Mouse (Mus musculus) kidney, postnatal 0 days (tissue): ENCODE data around the gene Stxbp1. TPM values are rescaled to one million over a fixed set of nuclear protein-coding genes. Genes with fewer than 3 reads are reported as not detected.

Source experiments
- ATAC-seq: fragments of 200-750 bp; cut with Nextera tagmentation; replicated peaks from 2 replicates; pipeline ENCODE4 v1.8.0; 2017; ENCODE audit warnings: low read depth, moderate number of reproducible peaks, moderate TSS enrichment, moderate library complexity; ENCODE audit not compliant: low FRiP score
- DNase-seq: peaks from one replicate; pipeline ENCODE4 v3.0.0-alpha.2; 2016; ENCODE audit warnings: low spot score
- H3K27ac ChIP-seq: fragments of 300-500 bp; sonication (generic); 2 replicates; pipeline ENCODE4 v1.5.1; 2014; ENCODE audit warnings: mild to moderate bottlenecking
- H3K27me3 ChIP-seq: fragments of 300-500 bp; sonication (generic); 2 replicates; pipeline ENCODE4 v1.6.1; 2014; ENCODE audit warnings: low read length, mixed read lengths; ENCODE audit not compliant: insufficient read depth
- H3K36me3 ChIP-seq: fragments of 300-500 bp; sonication (generic); 2 replicates; pipeline ENCODE4 v1.6.1; 2014; ENCODE audit warnings: low read length, mixed read lengths; ENCODE audit not compliant: insufficient read depth
- H3K4me1 ChIP-seq: fragments of 300-500 bp; sonication (generic); replicated peaks from 2 replicates; pipeline ENCODE4 v1.6.1; 2014; ENCODE audit warnings: antibody characterized with exemption, low read length, mixed read lengths; ENCODE audit not compliant: insufficient read depth
- H3K4me2 ChIP-seq: fragments of 300-500 bp; sonication (generic); 2 replicates; pipeline ENCODE4 v1.6.1; 2014; ENCODE audit warnings: mild to moderate bottlenecking, low read length, moderate library complexity, mixed read lengths
- H3K4me3 ChIP-seq: fragments of 300-500 bp; sonication (generic); replicated peaks from 2 replicates; pipeline ENCODE4 v1.5.1; 2014; ENCODE audit warnings: low read depth, low read length
- H3K9ac ChIP-seq: fragments of 300-500 bp; sonication (generic); 2 replicates; pipeline ENCODE4 v1.6.1; 2014; ENCODE audit warnings: low read depth, low read length
- H3K9me3 ChIP-seq: fragments of 300-500 bp; sonication (generic); replicated peaks from 2 replicates; pipeline ENCODE4 v1.6.1; 2016; ENCODE audit warnings: low read length, inconsistent platforms, mixed read lengths
- CTCF ChIP-seq: IDR thresholded peaks from 2 replicates; pipeline ENCODE4 v1.5.1; 2016; ENCODE audit warnings: antibody characterized with exemption, low read depth, mild to moderate bottlenecking, moderate library complexity
- WGBS: fragments of 180-500 bp; shearing (Covaris S2); extraction: QIAGEN DNeasy Blood & Tissue Kit; methylation state at CpG from one replicate; pipeline ENCODE4 v1.1.7; 2014; 5-methylcytosine and 5-hydroxymethylcytosine counted together
- polyA plus RNA-seq: library from polyadenylated mRNA; unstranded; fragments of >200 nt; fragmentation: Nextera tagmentation; extraction: Ambion mirVana; gene quantifications from 2 replicates; pipeline ENCODE4 v1.2.1, GENCODE M21; 2015

The Stxbp1 gene
- polyA plus RNA-seq, 1 experiment from 2014 or later: 14.3 TPM

DNA sequence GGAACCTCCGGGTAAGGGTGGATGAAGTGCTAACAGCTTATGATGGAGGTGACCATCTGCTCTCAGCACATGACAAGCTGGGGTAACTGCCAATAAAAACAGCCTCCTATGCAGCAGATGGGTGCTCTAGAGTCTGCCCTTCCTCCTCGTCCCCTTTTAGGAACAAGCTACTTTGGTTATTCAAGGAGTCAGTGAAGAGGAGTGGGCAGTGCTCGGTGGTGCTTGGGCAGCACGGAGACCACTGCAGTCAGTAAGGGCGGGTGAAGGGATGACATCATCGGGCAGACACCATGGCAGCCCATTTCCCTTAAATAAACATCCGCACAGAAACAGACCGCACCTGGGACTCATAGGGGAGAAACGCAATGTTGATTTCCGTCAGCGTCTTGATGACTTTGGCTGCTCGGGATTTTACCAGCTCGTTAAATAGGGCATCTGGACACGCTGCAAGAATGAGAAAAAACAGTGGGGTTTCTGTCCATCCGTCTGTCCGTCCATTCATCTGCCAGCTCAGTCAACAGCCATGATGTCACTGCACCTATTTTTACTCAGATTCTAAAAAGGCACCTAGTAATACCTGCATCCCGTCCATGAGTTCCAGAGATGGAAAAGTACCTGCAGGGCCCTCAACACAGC is 30.0 kb downstream of the Stxbp1 start:
- H3K4me2 ChIP-seq: no peak overlapping the region
- no peak overlapping the region for H3K27ac ChIP-seq
- DNase-seq (no peak), ATAC-seq (no peak)
- no peaks in the 10 kb centered on the region for H3K9me3 ChIP-seq
- H3K4me1 ChIP-seq: no peaks in the 10 kb centered on the region
- H3K4me3 ChIP-seq: no peak overlapping the region
- no peak for TF ChIP-seq CTCF
- 0 out of 2 replicates have a peak, but pooled peaks cover 6% of the 10 kb centered on the region for H3K36me3 ChIP-seq
- 56% methylated on average over 17 of the region's 17 CpGs for WGBS
- H3K9ac ChIP-seq: no peak overlapping the region
- no peaks in the 10 kb centered on the region for H3K27me3 ChIP-seq

DNA sequence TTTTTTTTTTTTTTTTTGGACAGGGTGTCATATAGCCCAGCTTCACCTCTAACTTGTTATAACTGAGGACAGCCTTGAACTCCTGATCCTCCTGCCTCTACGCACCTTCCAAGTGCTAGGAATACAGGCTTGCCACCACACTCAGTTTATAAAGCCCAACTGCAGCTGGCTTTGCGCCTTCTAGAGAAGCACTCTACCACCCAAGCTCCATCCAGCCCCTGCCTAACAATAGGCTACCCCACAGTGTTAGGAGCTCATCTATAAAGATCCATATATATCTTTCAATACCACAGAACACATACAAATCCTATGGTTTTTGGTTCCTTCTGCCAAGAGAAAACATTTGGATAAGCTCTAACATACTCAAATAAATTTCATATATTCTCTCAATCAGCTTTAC is 30.5 kb downstream of the Stxbp1 start:
- 93% methylated on average over 2 of the region's 2 CpGs for WGBS
- DNase-seq (no peak), ATAC-seq (no peak)
- H3K27me3 ChIP-seq: no peaks in the 10 kb centered on the region
- no peaks in the 10 kb centered on the region for H3K4me1 ChIP-seq
- H3K36me3 ChIP-seq: 0 out of 2 replicates have a peak, but pooled peaks cover 6% of the 10 kb centered on the region
- H3K9ac ChIP-seq: no peak overlapping the region
- TF ChIP-seq CTCF: no peak
- H3K4me3 ChIP-seq: no peak overlapping the region
- H3K4me2 ChIP-seq: no peak overlapping the region
- H3K27ac ChIP-seq: no peak overlapping the region
- no peaks in the 10 kb centered on the region for H3K9me3 ChIP-seq

DNA sequence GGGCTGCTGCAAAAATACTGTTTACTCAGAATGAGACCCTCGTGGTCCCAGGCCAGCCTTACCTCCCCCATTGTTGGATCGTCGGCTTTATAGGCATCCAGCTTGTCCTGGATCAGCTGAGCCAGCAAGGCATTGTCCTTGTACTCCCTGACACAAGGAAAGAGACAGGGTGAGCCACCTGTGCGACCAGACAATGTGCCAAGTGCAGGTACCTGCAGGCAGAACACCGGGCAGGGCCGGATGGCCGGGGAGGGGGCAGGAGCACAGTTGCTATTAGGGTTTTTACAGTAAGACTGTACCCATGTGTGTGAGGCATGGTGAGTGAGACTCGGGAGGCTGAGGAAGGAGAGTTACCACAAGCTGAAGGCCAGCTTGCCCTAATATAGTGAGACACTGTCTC is 35.1 kb downstream of the Stxbp1 start:
- Histone ChIP-seq H3K27me3 (no peaks in the 10 kb centered on the region), H3K9me3 (no peaks in the 10 kb centered on the region), H3K4me1 (no peaks in the 10 kb centered on the region), H3K36me3 (0 out of 2 replicates have a peak, but pooled peaks cover 10% of the 10 kb centered on the region), H3K9ac (no peak overlapping the region), H3K4me2 (no peak overlapping the region), H3K4me3 (no peak overlapping the region), H3K27ac (no peak overlapping the region)
- ATAC-seq (no peak), DNase-seq (no peak)
- no peak for TF ChIP-seq CTCF
- WGBS: 69% methylated on average over 8 of the region's 8 CpGs

DNA sequence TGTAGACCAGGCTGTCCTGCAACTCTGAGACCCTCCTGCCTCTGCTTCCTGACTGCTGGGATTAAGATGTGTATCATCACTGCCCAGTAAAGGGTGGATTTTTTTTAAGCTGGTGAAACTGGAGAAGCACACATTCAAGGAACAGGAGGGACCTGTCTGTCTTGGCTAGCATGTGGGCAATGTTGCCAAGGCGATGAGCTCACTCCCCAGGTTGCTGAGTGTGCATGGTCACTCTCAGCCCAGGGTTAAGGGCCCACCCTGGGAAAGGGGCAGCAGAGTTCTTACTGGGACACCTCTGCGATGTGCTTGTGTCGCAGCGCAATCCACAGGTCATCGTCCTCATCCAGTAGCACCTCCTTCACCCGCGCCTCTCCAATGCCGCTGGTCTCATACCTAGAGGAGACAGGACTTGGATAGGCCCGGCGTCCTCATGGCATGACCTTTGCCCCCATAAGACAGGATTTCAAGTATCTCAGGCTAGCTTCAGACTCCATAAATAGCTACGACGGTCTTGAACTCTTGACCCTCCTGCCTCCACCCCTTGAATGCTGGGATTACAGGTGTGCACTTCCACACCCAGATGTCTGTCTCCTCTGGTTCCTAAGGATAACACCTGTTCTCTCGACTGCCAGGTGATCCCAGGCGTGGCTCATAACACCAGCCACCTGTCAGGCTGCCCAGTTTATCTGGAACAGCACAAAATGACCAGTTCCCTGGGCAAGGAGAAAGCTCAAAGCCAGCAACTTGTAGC is 38.1 kb downstream of the Stxbp1 start:
- Histone ChIP-seq H3K4me1 (no peaks in the 10 kb centered on the region), H3K4me2 (no peak overlapping the region), H3K27ac (no peak overlapping the region), H3K4me3 (no peak overlapping the region), H3K27me3 (no peaks in the 10 kb centered on the region), H3K9me3 (no peaks in the 10 kb centered on the region), H3K36me3 (0 out of 2 replicates have a peak, but pooled peaks cover 4% of the 10 kb centered on the region), H3K9ac (no peak overlapping the region)
- TF ChIP-seq CTCF: no peak
- WGBS: 89% methylated on average over 14 of the region's 14 CpGs
- DNase-seq (no peak), ATAC-seq (no peak)

DNA sequence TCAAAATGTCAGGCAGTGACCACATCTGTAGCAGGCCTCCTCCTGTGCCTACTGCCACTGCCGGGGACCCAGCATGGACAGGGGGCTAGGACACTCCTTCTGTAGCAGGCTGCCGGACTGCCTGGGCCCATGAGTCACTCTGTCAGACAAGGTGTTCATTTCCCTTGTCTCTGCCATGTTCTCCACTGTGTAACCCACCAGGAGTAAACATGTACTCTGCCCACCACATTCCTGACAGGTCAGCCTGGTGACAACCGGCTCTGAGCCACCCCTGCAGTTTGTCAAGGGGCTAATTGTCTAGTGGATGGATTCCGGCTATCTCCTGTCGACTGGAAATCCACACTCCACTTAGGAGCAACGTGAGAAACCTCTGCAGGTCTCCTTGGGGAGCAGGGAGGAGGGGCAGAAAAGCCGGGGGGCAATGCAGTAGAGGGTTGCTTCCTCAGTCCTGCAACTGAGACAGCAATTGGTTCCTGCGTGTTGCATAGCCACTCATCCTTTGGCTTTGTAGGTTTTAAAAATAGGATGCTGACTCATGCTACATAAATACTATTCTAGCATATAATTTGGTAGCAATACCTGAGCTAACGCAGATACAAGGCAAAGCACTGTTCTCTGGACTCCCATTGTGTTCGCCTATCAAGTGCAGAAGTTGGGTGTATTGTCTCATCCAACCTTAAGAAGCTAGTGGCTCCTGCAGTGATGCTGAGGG is 48.6 kb downstream of the Stxbp1 start:
- WGBS: 49% methylated on average over 10 of the region's 10 CpGs
- DNase-seq: no peak
- no peak overlapping the region for H3K4me2 ChIP-seq
- H3K27ac ChIP-seq: no peak overlapping the region
- no peak overlapping the region for H3K9ac ChIP-seq
- no peak for ATAC-seq
- H3K4me1 ChIP-seq: no peaks in the 10 kb centered on the region
- 0 out of 2 replicates have a peak, but pooled peaks cover 14% of the 10 kb centered on the region for H3K36me3 ChIP-seq
- no peaks in the 10 kb centered on the region for H3K27me3 ChIP-seq
- no peak overlapping the region for H3K4me3 ChIP-seq
- no peak for TF ChIP-seq CTCF
- H3K9me3 ChIP-seq: no peaks in the 10 kb centered on the region

DNA sequence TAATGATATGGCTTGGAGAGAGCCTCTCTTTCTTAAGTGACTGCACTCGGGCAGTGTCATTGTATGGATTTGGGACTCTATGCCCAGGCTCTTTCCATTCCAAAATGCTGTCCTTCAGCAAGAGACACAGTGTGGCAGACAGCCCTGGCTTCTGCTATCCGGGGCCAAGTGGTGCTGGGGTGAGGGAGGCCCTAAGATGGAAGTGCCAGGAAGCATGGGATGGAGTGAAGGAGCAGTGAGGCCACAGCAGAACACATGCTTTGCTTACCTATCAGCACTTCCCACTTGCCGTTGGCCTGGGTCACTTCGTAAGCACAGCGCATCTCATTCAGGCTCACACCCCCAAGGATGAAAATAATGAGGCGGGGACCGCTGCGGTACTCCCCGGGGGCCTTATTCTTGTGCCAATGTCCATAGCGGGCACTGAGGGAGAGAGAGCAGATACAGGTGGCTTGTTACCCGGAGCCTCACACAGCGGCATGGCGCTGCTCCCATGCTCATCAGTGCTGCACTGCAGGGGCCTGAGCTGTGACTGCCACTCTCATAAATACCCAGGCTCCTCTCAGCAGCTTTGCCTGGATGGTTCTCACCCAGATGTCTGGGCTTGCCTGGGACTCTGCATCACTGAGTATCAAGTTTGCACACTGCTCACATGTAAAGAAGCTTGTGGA is 51.2 kb downstream of the Stxbp1 start:
- Histone ChIP-seq H3K4me3 (no peak overlapping the region), H3K4me1 (no peaks in the 10 kb centered on the region)

More for the DNA sequence above, 51.2 kb downstream of the Stxbp1 start:
- no peak overlapping the region for H3K27ac ChIP-seq
- H3K36me3 ChIP-seq: 0 out of 2 replicates have a peak, but pooled peaks cover 14% of the 10 kb centered on the region
- no peaks in the 10 kb centered on the region for H3K27me3 ChIP-seq
- ATAC-seq (no peak), DNase-seq (no peak)
- H3K9me3 ChIP-seq: no peaks in the 10 kb centered on the region
- 85% methylated on average over 13 of the region's 13 CpGs for WGBS
- TF ChIP-seq CTCF: no peak
- H3K9ac ChIP-seq: no peak overlapping the region
- H3K4me2 ChIP-seq: no peak overlapping the region
